Mouse (Mus musculus) macrophage (primary cell): ENCODE results near the gene 2010111I01Rik. TPM values are rescaled to one million over a fixed set of nuclear protein-coding genes. Genes with fewer than 3 reads are reported as not detected.
A peak's percentile ranks its signal among the peaks of the same experiment; 100 is the strongest.

ENCODE experiments used
- H3K27ac ChIP-seq: fragments of 350-480 bp; formaldehyde crosslinking; 2 replicates; pipeline ENCODE4 v1.9.0; 2021
- H3K36me3 ChIP-seq: fragments of 350-480 bp; formaldehyde crosslinking; 2 replicates; pipeline ENCODE4 v1.9.0; 2021; ENCODE audit errors: inconsistent target
- H3K4me3 ChIP-seq: fragments of 350-480 bp; formaldehyde crosslinking; 2 replicates; pipeline ENCODE4 v1.9.0; 2021; ENCODE audit errors: inconsistent target
- H3K79me2 ChIP-seq: fragments of 350-480 bp; formaldehyde crosslinking; 2 replicates; pipeline ENCODE4 v1.9.0; 2021; ENCODE audit errors: inconsistent target
- WGBS: methylation state at CpG from one replicate; pipeline ENCODE4 v1.1.7; 2026; ENCODE audit warnings: inconsistent platforms; ENCODE audit not compliant: missing documents; 5-methylcytosine and 5-hydroxymethylcytosine counted together
- polyA plus RNA-seq: library from polyadenylated mRNA; stranded (reverse); fragments of 250-400 nt; gene quantifications from 3 replicates; pipeline ENCODE4 v1.2.4, GENCODE M21; 2018; ENCODE audit warnings: inconsistent platforms

Gene 2010111I01Rik
- polyA plus RNA-seq, 1 experiment from 2014 or later: 59.3 TPM

GRCm38 (mm10) chr13:63251118-63251889 is 286.6 kb downstream of the 2010111I01Rik start:
- 75% methylated on average over 12 of the region's 12 CpGs for WGBS
- H3K4me3 ChIP-seq: no peak overlapping the region
- peak overlapping the region; percentile 100 for H3K27ac ChIP-seq
- H3K79me2 ChIP-seq: peaks cover 100% of the 10 kb centered on the region
- H3K36me3 ChIP-seq: no peaks in the 10 kb centered on the region

GRCm38 (mm10) chr13:63252295-63253010 is 287.8 kb downstream of the 2010111I01Rik start:
- H3K36me3 ChIP-seq: peaks cover 4% of the 10 kb centered on the region; the same call in 1 of the 2 replicates
- H3K79me2 ChIP-seq: peaks cover 100% of the 10 kb centered on the region
- peak overlapping the region; percentile 100 for H3K27ac ChIP-seq
- no peak overlapping the region for H3K4me3 ChIP-seq
- WGBS: 86% methylated on average over 1 of the region's 2 CpGs

GRCm38 (mm10) chr13:63253147-63253546 is 288.5 kb downstream of the 2010111I01Rik start:
- Histone ChIP-seq H3K4me3 (no peak overlapping the region), H3K27ac (peak overlapping the region; percentile 100)

GRCm38 (mm10) chr13:63253886-63254636 is 289.4 kb downstream of the 2010111I01Rik start:
- WGBS: 31% methylated on average over 7 of the region's 7 CpGs
- Histone ChIP-seq H3K4me3 (no peak overlapping the region), H3K79me2 (peaks cover 100% of the 10 kb centered on the region), H3K27ac (peak overlapping the region; percentile 100), H3K36me3 (peaks cover 5% of the 10 kb centered on the region; the same call in 1 of the 2 replicates)

More at GRCm38 (mm10) chr13:63253147-63253546, 288.5 kb downstream of the 2010111I01Rik start:
- H3K36me3 ChIP-seq: peaks cover 5% of the 10 kb centered on the region; the same call in 1 of the 2 replicates
- peaks cover 100% of the 10 kb centered on the region for H3K79me2 ChIP-seq
- 2% methylated on average over 4 of the region's 5 CpGs for WGBS

GRCm38 (mm10) chr13:63255519-63256011 is 290.9 kb downstream of the 2010111I01Rik start:
- Histone ChIP-seq H3K27ac (peak overlapping the region; percentile 100), H3K4me3 (no peak overlapping the region), H3K36me3 (peaks cover 5% of the 10 kb centered on the region; the same call in 1 of the 2 replicates), H3K79me2 (peaks cover 100% of the 10 kb centered on the region)
- WGBS: 25% methylated on average over 5 of the region's 5 CpGs

GRCm38 (mm10) chr13:63256146-63256545 is 291.5 kb downstream of the 2010111I01Rik start:
- peaks cover 7% of the 10 kb centered on the region; the same call in 1 of the 2 replicates for H3K36me3 ChIP-seq
- H3K79me2 ChIP-seq: peaks cover 100% of the 10 kb centered on the region
- WGBS: 79% methylated on average over 5 of the region's 6 CpGs
- H3K27ac ChIP-seq: peak overlapping the region; percentile 100
- no peak overlapping the region for H3K4me3 ChIP-seq

GRCm38 (mm10) chr13:63256807-63257206 is 292.1 kb downstream of the 2010111I01Rik start:
- Histone ChIP-seq H3K4me3 (no peak overlapping the region), H3K27ac (peak overlapping the region; percentile 100), H3K36me3 (peaks cover 14% of the 10 kb centered on the region; the same call in 1 of the 2 replicates), H3K79me2 (peaks cover 100% of the 10 kb centered on the region)
- WGBS: 69% methylated on average over 7 of the region's 7 CpGs

- Histone ChIP-seq H3K36me3 (peaks cover 28% of the 10 kb centered on the region; the same call in 1 of the 2 replicates), H3K79me2 (peaks cover 100% of the 10 kb centered on the region), H3K4me3 (no peak overlapping the region), H3K27ac (peak overlapping the region; percentile 100)
- 34% methylated on average over 6 of the region's 6 CpGs for whole genome bisulfite sequencing
These were observed 293.5 kb downstream of the 2010111I01Rik start for GRCm38 (mm10) chr13:63258167-63258582.

GRCm38 (mm10) chr13:63258671-63259070 is 294.0 kb downstream of the 2010111I01Rik start:
- peak overlapping the region; percentile 100 for H3K27ac ChIP-seq
- H3K36me3 ChIP-seq: peaks cover 32% of the 10 kb centered on the region; the same call in 1 of the 2 replicates
- WGBS: 97% methylated on average over 4 of the region's 4 CpGs
- H3K4me3 ChIP-seq: no peak overlapping the region
- H3K79me2 ChIP-seq: peaks cover 100% of the 10 kb centered on the region

- H3K36me3 ChIP-seq: peaks cover 35% of the 10 kb centered on the region; the same call in 1 of the 2 replicates
- H3K79me2 ChIP-seq: peaks cover 100% of the 10 kb centered on the region
- WGBS: 82% methylated on average over 4 of the region's 4 CpGs
- no peak overlapping the region for H3K27ac ChIP-seq
- no peak overlapping the region for H3K4me3 ChIP-seq
These were observed 295.4 kb downstream of the 2010111I01Rik start for GRCm38 (mm10) chr13:63260133-63260532.

GRCm38 (mm10) chr13:63260753-63261631 is 296.3 kb downstream of the 2010111I01Rik start:
- Histone ChIP-seq H3K27ac (no peak overlapping the region), H3K36me3 (peaks cover 35% of the 10 kb centered on the region; the same call in 1 of the 2 replicates), H3K79me2 (peaks cover 100% of the 10 kb centered on the region), H3K4me3 (no peak overlapping the region)
- WGBS: 57% methylated on average over 18 of the region's 18 CpGs

- 100% methylated on average over 3 of the region's 3 CpGs for WGBS
- Histone ChIP-seq H3K79me2 (peaks cover 100% of the 10 kb centered on the region), H3K36me3 (peaks cover 42% of the 10 kb centered on the region; the same call in 1 of the 2 replicates), H3K27ac (no peak overlapping the region), H3K4me3 (no peak overlapping the region)
These were observed 297.0 kb downstream of the 2010111I01Rik start for GRCm38 (mm10) chr13:63261676-63262075.
